Mouse (Mus musculus): ENCODE measurements around the gene Gli3. TPM values are rescaled to one million over a fixed set of nuclear protein-coding genes. Genes with fewer than 3 reads are reported as not detected.

Gli3 gene
- polyA plus RNA-seq, 1 experiment from 2014 or later = 19.4 TPM

- no peak overlapping the region for H3K4me2 ChIP-seq (replicated peaks; ENCODE audit: low read depth, low read length)
- no peaks in the 10 kb centered on the region for H3K36me3 ChIP-seq (ENCODE audit: control insufficient read depth, insufficient read depth, low read length)
- no peak overlapping the region for H3K27ac ChIP-seq (ENCODE audit: low read depth, low read length)
- H3K27me3 ChIP-seq (ENCODE audit: control insufficient read depth, insufficient read depth, low read length) = no peaks in the 10 kb centered on the region
- WGBS = 83% methylated on average over 4 of the region's 4 CpGs
- no peaks in the 10 kb centered on the region for H3K4me1 ChIP-seq (ENCODE audit: control insufficient read depth, insufficient read depth, low read length)
- ATAC-seq (ENCODE audit: low FRiP score, low TSS enrichment) = no peak
- no peaks in the 10 kb centered on the region for H3K9me3 ChIP-seq (ENCODE audit: control insufficient read depth, low read length)
- H3K4me3 ChIP-seq (ENCODE audit: low read length) = no peak overlapping the region
- H3K9ac ChIP-seq (ENCODE audit: low read depth, low read length) = no peak overlapping the region
These were observed 235.2 kb downstream of the Gli3 start for GRCm38 (mm10) chr13:15698284-15698683.

GRCm38 (mm10) chr13:15699116-15699515 is 236.1 kb downstream of the Gli3 start:
- no peak for ATAC-seq (ENCODE audit: low FRiP score, low TSS enrichment)

GRCm38 (mm10) chr13:15704669-15705068 is 241.6 kb downstream of the Gli3 start:
- Histone ChIP-seq H3K9ac (ENCODE audit: low read depth, low read length) (no peak overlapping the region), H3K9me3 (ENCODE audit: control insufficient read depth, low read length) (no peaks in the 10 kb centered on the region), H3K27me3 (ENCODE audit: control insufficient read depth, insufficient read depth, low read length) (no peaks in the 10 kb centered on the region), H3K4me3 (ENCODE audit: low read length) (no peak overlapping the region), H3K27ac (ENCODE audit: low read depth, low read length) (no peak overlapping the region), H3K36me3 (ENCODE audit: control insufficient read depth, insufficient read depth, low read length) (no peaks in the 10 kb centered on the region), H3K4me2 (replicated peaks; ENCODE audit: low read depth, low read length) (no peak overlapping the region), H3K4me1 (ENCODE audit: control insufficient read depth, insufficient read depth, low read length) (no peaks in the 10 kb centered on the region)
- 89% methylated on average over 8 of the region's 8 CpGs for whole genome bisulfite sequencing
- no peak for ATAC-seq (ENCODE audit: low FRiP score, low TSS enrichment)

More at GRCm38 (mm10) chr13:15699116-15699515, 236.1 kb downstream of the Gli3 start:
- Histone ChIP-seq H3K27ac (ENCODE audit: low read depth, low read length) (no peak overlapping the region), H3K27me3 (ENCODE audit: control insufficient read depth, insufficient read depth, low read length) (no peaks in the 10 kb centered on the region), H3K4me3 (ENCODE audit: low read length) (no peak overlapping the region), H3K4me2 (replicated peaks; ENCODE audit: low read depth, low read length) (no peak overlapping the region), H3K9ac (ENCODE audit: low read depth, low read length) (no peak overlapping the region), H3K4me1 (ENCODE audit: control insufficient read depth, insufficient read depth, low read length) (no peaks in the 10 kb centered on the region), H3K36me3 (ENCODE audit: control insufficient read depth, insufficient read depth, low read length) (no peaks in the 10 kb centered on the region), H3K9me3 (ENCODE audit: control insufficient read depth, low read length) (no peaks in the 10 kb centered on the region)
- 88% methylated on average over 6 of the region's 6 CpGs for WGBS

- no peak overlapping the region for H3K4me3 ChIP-seq (ENCODE audit: low read length)
- H3K4me2 ChIP-seq (replicated peaks; ENCODE audit: low read depth, low read length) = no peak overlapping the region
- no peak overlapping the region for H3K9ac ChIP-seq (ENCODE audit: low read depth, low read length)
- no peak overlapping the region for H3K27ac ChIP-seq (ENCODE audit: low read depth, low read length)
- 64% methylated on average over 4 of the region's 4 CpGs for WGBS
- H3K9me3 ChIP-seq (ENCODE audit: control insufficient read depth, low read length) = no peaks in the 10 kb centered on the region
- H3K36me3 ChIP-seq (ENCODE audit: control insufficient read depth, insufficient read depth, low read length) = no peaks in the 10 kb centered on the region
- ATAC-seq (ENCODE audit: low FRiP score, low TSS enrichment) = no peak
- H3K4me1 ChIP-seq (ENCODE audit: control insufficient read depth, insufficient read depth, low read length) = no peaks in the 10 kb centered on the region
- no peaks in the 10 kb centered on the region for H3K27me3 ChIP-seq (ENCODE audit: control insufficient read depth, insufficient read depth, low read length)
These were observed 244.4 kb downstream of the Gli3 start for GRCm38 (mm10) chr13:15707481-15707881.

GRCm38 (mm10) chr13:15713486-15713885 is 250.5 kb downstream of the Gli3 start:
- Histone ChIP-seq H3K27me3 (ENCODE audit: control insufficient read depth, insufficient read depth, low read length) (no peaks in the 10 kb centered on the region), H3K4me3 (ENCODE audit: low read length) (no peak overlapping the region), H3K36me3 (ENCODE audit: control insufficient read depth, insufficient read depth, low read length) (peaks cover 7% of the 10 kb centered on the region; the same call in 1 of the 2 replicates), H3K9ac (ENCODE audit: low read depth, low read length) (no peak overlapping the region), H3K4me2 (replicated peaks; ENCODE audit: low read depth, low read length) (no peak overlapping the region), H3K27ac (ENCODE audit: low read depth, low read length) (no peak overlapping the region), H3K9me3 (ENCODE audit: control insufficient read depth, low read length) (no peaks in the 10 kb centered on the region), H3K4me1 (ENCODE audit: control insufficient read depth, insufficient read depth, low read length) (no peaks in the 10 kb centered on the region)
- 89% methylated on average over 7 of the region's 7 CpGs for WGBS
- no peak for ATAC-seq (ENCODE audit: low FRiP score, low TSS enrichment)

GRCm38 (mm10) chr13:15714331-15714725 is 251.3 kb downstream of the Gli3 start:
- Histone ChIP-seq H3K4me3 (ENCODE audit: low read length) (no peak overlapping the region), H3K9me3 (ENCODE audit: control insufficient read depth, low read length) (no peaks in the 10 kb centered on the region), H3K36me3 (ENCODE audit: control insufficient read depth, insufficient read depth, low read length) (peaks cover 7% of the 10 kb centered on the region; the same call in 1 of the 2 replicates), H3K27ac (ENCODE audit: low read depth, low read length) (no peak overlapping the region), H3K4me2 (replicated peaks; ENCODE audit: low read depth, low read length) (no peak overlapping the region), H3K27me3 (ENCODE audit: control insufficient read depth, insufficient read depth, low read length) (no peaks in the 10 kb centered on the region), H3K9ac (ENCODE audit: low read depth, low read length) (no peak overlapping the region), H3K4me1 (ENCODE audit: control insufficient read depth, insufficient read depth, low read length) (no peaks in the 10 kb centered on the region)
- WGBS = 88% methylated on average over 4 of the region's 4 CpGs
- no peak for ATAC-seq (ENCODE audit: low FRiP score, low TSS enrichment)

- no peaks in the 10 kb centered on the region for H3K9me3 ChIP-seq (ENCODE audit: control insufficient read depth, low read length)
- no peaks in the 10 kb centered on the region for H3K4me1 ChIP-seq (ENCODE audit: control insufficient read depth, insufficient read depth, low read length)
- H3K36me3 ChIP-seq (ENCODE audit: control insufficient read depth, insufficient read depth, low read length) = peaks cover 7% of the 10 kb centered on the region; the same call in 1 of the 2 replicates
- 63% methylated on average over 8 of the region's 8 CpGs for WGBS
- H3K27ac ChIP-seq (ENCODE audit: low read depth, low read length) = no peak overlapping the region
- peak; percentile 57; the same call in 1 of the 2 replicates for ATAC-seq (ENCODE audit: low FRiP score, low TSS enrichment)
- H3K4me2 ChIP-seq (replicated peaks; ENCODE audit: low read depth, low read length) = no peak overlapping the region
- no peak overlapping the region for H3K9ac ChIP-seq (ENCODE audit: low read depth, low read length)
- H3K27me3 ChIP-seq (ENCODE audit: control insufficient read depth, insufficient read depth, low read length) = no peaks in the 10 kb centered on the region
- H3K4me3 ChIP-seq (ENCODE audit: low read length) = no peak overlapping the region
These were observed 251.8 kb downstream of the Gli3 start for GRCm38 (mm10) chr13:15714726-15715437.

GRCm38 (mm10) chr13:15721446-15721845 is 258.4 kb downstream of the Gli3 start:
- no peak overlapping the region for H3K27ac ChIP-seq (ENCODE audit: low read depth, low read length)
- no peaks in the 10 kb centered on the region for H3K27me3 ChIP-seq (ENCODE audit: control insufficient read depth, insufficient read depth, low read length)
- ATAC-seq (ENCODE audit: low FRiP score, low TSS enrichment) = no peak
- no peaks in the 10 kb centered on the region for H3K9me3 ChIP-seq (ENCODE audit: control insufficient read depth, low read length)
- WGBS = 79% methylated on average over 1 of the region's 1 CpGs
- no peak overlapping the region for H3K4me2 ChIP-seq (replicated peaks; ENCODE audit: low read depth, low read length)
- no peak overlapping the region for H3K9ac ChIP-seq (ENCODE audit: low read depth, low read length)
- H3K36me3 ChIP-seq (ENCODE audit: control insufficient read depth, insufficient read depth, low read length) = peaks cover 35% of the 10 kb centered on the region
- H3K4me3 ChIP-seq (ENCODE audit: low read length) = no peak overlapping the region
- no peaks in the 10 kb centered on the region for H3K4me1 ChIP-seq (ENCODE audit: control insufficient read depth, insufficient read depth, low read length)

- WGBS = 90% methylated on average over 1 of the region's 1 CpGs
These were observed 259.8 kb downstream of the Gli3 start for GRCm38 (mm10) chr13:15722766-15723379.

More at GRCm38 (mm10) chr13:15722766-15723379, 259.8 kb downstream of the Gli3 start:
- Histone ChIP-seq H3K4me1 (ENCODE audit: control insufficient read depth, insufficient read depth, low read length) (no peaks in the 10 kb centered on the region), H3K27me3 (ENCODE audit: control insufficient read depth, insufficient read depth, low read length) (no peaks in the 10 kb centered on the region), H3K4me3 (ENCODE audit: low read length) (no peak overlapping the region), H3K36me3 (ENCODE audit: control insufficient read depth, insufficient read depth, low read length) (peaks cover 35% of the 10 kb centered on the region), H3K4me2 (replicated peaks; ENCODE audit: low read depth, low read length) (no peak overlapping the region), H3K27ac (ENCODE audit: low read depth, low read length) (no peak overlapping the region), H3K9me3 (ENCODE audit: control insufficient read depth, low read length) (no peaks in the 10 kb centered on the region), H3K9ac (ENCODE audit: low read depth, low read length) (no peak overlapping the region)
- no peak for ATAC-seq (ENCODE audit: low FRiP score, low TSS enrichment)
